Mouse (Mus musculus): ENCODE results near the gene Olr1. TPM values are rescaled to one million over a fixed set of nuclear protein-coding genes. Genes with fewer than 3 reads are reported as not detected.

Gene Olr1
- 0.63 TPM for polyA plus RNA-seq (2014; fragmentation: Illumina TruSeq; extraction: RNeasy Lipid Tissue Mini Kit (QIAGEN cat#74804); ENCODE audit: low read depth, low replicate concordance)

DNA sequence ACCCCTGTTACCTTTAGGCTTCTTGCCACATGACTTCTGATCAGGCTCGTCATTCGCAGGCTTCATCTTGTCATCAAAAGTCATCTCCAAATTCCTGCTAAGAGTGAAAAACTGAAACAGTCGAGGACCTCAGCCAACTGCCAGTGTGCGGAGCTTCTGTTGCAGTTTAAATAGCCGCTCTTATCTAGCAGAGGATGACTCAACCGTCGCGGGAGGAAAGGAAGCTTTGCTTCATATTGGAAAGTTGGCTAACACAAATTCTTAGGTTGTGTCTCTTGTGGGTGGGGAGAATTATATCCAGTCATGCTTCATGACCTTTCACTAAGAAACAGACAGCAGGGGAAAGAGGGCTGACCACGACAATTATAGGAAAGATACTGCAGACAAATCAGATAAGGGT, at the start of gene Olr1:
TSS of gene Olr1 (minus strand) at position 142 of the 400 bp plus-strand sequence.

GRCm38 (mm10) chr6:129532942-129533860, 26.2 kb upstream of the Olr1 start, which contains the start of gene Gabarapl1:
TSS of gene Gabarapl1 (plus strand) at chr6:129533160.

GRCm38 (mm10) chr6:129512367-129512766, 5.4 kb upstream of the Olr1 start, which contains the start of gene Tmem52b:
TSS of gene Tmem52b (plus strand) at chr6:129512555.

GRCm38 (mm10) chr6:129451411-129452039, 55.4 kb downstream of the Olr1 start, which contains the start of gene Clec1a:
TSS of gene Clec1a (minus strand) at chr6:129452000.

Other genes starting within 250 kb of the Olr1 start
- gene Cd69, start 231.7 kb downstream of the Olr1 start, polyA plus RNA-seq (2014; fragmentation: Illumina TruSeq; extraction: RNeasy Lipid Tissue Mini Kit (QIAGEN cat#74804); ENCODE audit: low read depth, low replicate concordance) = 0.49 TPM
- gene 4922502D21Rik, start 175.4 kb downstream of the Olr1 start, polyA plus RNA-seq (2014; fragmentation: Illumina TruSeq; extraction: RNeasy Lipid Tissue Mini Kit (QIAGEN cat#74804); ENCODE audit: low read depth, low replicate concordance) = 2,280 TPM
- gene Clec12a, start 164.5 kb downstream of the Olr1 start, polyA plus RNA-seq (2014; fragmentation: Illumina TruSeq; extraction: RNeasy Lipid Tissue Mini Kit (QIAGEN cat#74804); ENCODE audit: low read depth, low replicate concordance) = 1.7 TPM
- gene Clec12b, start 121.3 kb downstream of the Olr1 start, polyA plus RNA-seq (2014; fragmentation: Illumina TruSeq; extraction: RNeasy Lipid Tissue Mini Kit (QIAGEN cat#74804); ENCODE audit: low read depth, low replicate concordance) = 33.0 TPM
- 0.45 TPM for gene Clec1b, start 109.9 kb downstream of the Olr1 start, polyA plus RNA-seq (2014; fragmentation: Illumina TruSeq; extraction: RNeasy Lipid Tissue Mini Kit (QIAGEN cat#74804); ENCODE audit: low read depth, low replicate concordance)
- not detected for gene Clec9a, start 98.3 kb downstream of the Olr1 start, polyA plus RNA-seq (2014; fragmentation: Illumina TruSeq; extraction: RNeasy Lipid Tissue Mini Kit (QIAGEN cat#74804); ENCODE audit: low read depth, low replicate concordance)
- gene Clec1a, start 55.2 kb downstream of the Olr1 start, polyA plus RNA-seq (2014; fragmentation: Illumina TruSeq; extraction: RNeasy Lipid Tissue Mini Kit (QIAGEN cat#74804); ENCODE audit: low read depth, low replicate concordance) = 0.15 TPM
- gene Tmem52b, start 5.4 kb upstream of the Olr1 start, polyA plus RNA-seq (2014; fragmentation: Illumina TruSeq; extraction: RNeasy Lipid Tissue Mini Kit (QIAGEN cat#74804); ENCODE audit: low read depth, low replicate concordance) = not detected
- 171 TPM for gene Gabarapl1, start 26.0 kb upstream of the Olr1 start, polyA plus RNA-seq (2014; fragmentation: Illumina TruSeq; extraction: RNeasy Lipid Tissue Mini Kit (QIAGEN cat#74804); ENCODE audit: low read depth, low replicate concordance)
- gene Klre1, start 70.7 kb upstream of the Olr1 start, polyA plus RNA-seq (2014; fragmentation: Illumina TruSeq; extraction: RNeasy Lipid Tissue Mini Kit (QIAGEN cat#74804); ENCODE audit: low read depth, low replicate concordance) = 0.94 TPM
- 0.25 TPM for gene Klrd1, start 84.6 kb upstream of the Olr1 start, polyA plus RNA-seq (2014; fragmentation: Illumina TruSeq; extraction: RNeasy Lipid Tissue Mini Kit (QIAGEN cat#74804); ENCODE audit: low read depth, low replicate concordance)
- gene Klrk1, start 116.7 kb upstream of the Olr1 start, polyA plus RNA-seq (2014; fragmentation: Illumina TruSeq; extraction: RNeasy Lipid Tissue Mini Kit (QIAGEN cat#74804); ENCODE audit: low read depth, low replicate concordance) = 0.11 TPM
- gene Klrc3, start 136.2 kb upstream of the Olr1 start, polyA plus RNA-seq (2014; fragmentation: Illumina TruSeq; extraction: RNeasy Lipid Tissue Mini Kit (QIAGEN cat#74804); ENCODE audit: low read depth, low replicate concordance) = not detected
- gene Klrc2, start 153.5 kb upstream of the Olr1 start, polyA plus RNA-seq (2014; fragmentation: Illumina TruSeq; extraction: RNeasy Lipid Tissue Mini Kit (QIAGEN cat#74804); ENCODE audit: low read depth, low replicate concordance) = not detected
- not detected for gene Klrc1, start 171.8 kb upstream of the Olr1 start, polyA plus RNA-seq (2014; fragmentation: Illumina TruSeq; extraction: RNeasy Lipid Tissue Mini Kit (QIAGEN cat#74804); ENCODE audit: low read depth, low replicate concordance)
- not detected for gene Klri1, start 210.0 kb upstream of the Olr1 start, polyA plus RNA-seq (2014; fragmentation: Illumina TruSeq; extraction: RNeasy Lipid Tissue Mini Kit (QIAGEN cat#74804); ENCODE audit: low read depth, low replicate concordance)
- not detected for gene Klri2, start 233.3 kb upstream of the Olr1 start, polyA plus RNA-seq (2014; fragmentation: Illumina TruSeq; extraction: RNeasy Lipid Tissue Mini Kit (QIAGEN cat#74804); ENCODE audit: low read depth, low replicate concordance)